Mouse (Mus musculus): ENCODE measurements around the gene Wwox.
A peak's percentile ranks its signal among the peaks of the same experiment; 100 is the strongest.

Gene Wwox

GRCm38 (mm10) chr8:115019661-115020060 lies 580.2 kb downstream of the Wwox start:
- no peak for ATAC-seq (ENCODE audit: low TSS enrichment)

- ATAC-seq (ENCODE audit: low TSS enrichment), result no peak
Measured at GRCm38 (mm10) chr8:115021731-115022130, 582.3 kb downstream of the Wwox start.

GRCm38 (mm10) chr8:115024062-115024461 lies 584.6 kb downstream of the Wwox start:
- no peak for ATAC-seq (ENCODE audit: low TSS enrichment)

GRCm38 (mm10) chr8:115025390-115026098 lies 586.1 kb downstream of the Wwox start:
- no peak for ATAC-seq (ENCODE audit: low TSS enrichment)

- ATAC-seq (ENCODE audit: low TSS enrichment), result no peak
Measured at GRCm38 (mm10) chr8:115026201-115026600, 586.7 kb downstream of the Wwox start.

- no peak for ATAC-seq (ENCODE audit: low TSS enrichment)
Measured at GRCm38 (mm10) chr8:115033194-115033593, 593.7 kb downstream of the Wwox start.

- ATAC-seq (ENCODE audit: low TSS enrichment), result no peak
Measured at GRCm38 (mm10) chr8:115036016-115036415, 596.6 kb downstream of the Wwox start.

GRCm38 (mm10) chr8:115038426-115038825 lies 599.0 kb downstream of the Wwox start:
- no peak for ATAC-seq (ENCODE audit: low TSS enrichment)

- ATAC-seq (ENCODE audit: low TSS enrichment), result no peak
Measured at GRCm38 (mm10) chr8:115045746-115046145, 606.3 kb downstream of the Wwox start.

GRCm38 (mm10) chr8:115046496-115046895 lies 607.0 kb downstream of the Wwox start:
- ATAC-seq (ENCODE audit: low TSS enrichment), result no peak

GRCm38 (mm10) chr8:115058193-115058835 lies 618.9 kb downstream of the Wwox start:
- no peak for ATAC-seq (ENCODE audit: low TSS enrichment)

GRCm38 (mm10) chr8:115063623-115064022 lies 624.2 kb downstream of the Wwox start:
- ATAC-seq (ENCODE audit: low TSS enrichment), result no peak

GRCm38 (mm10) chr8:115064691-115065090 lies 625.2 kb downstream of the Wwox start:
- no peak for ATAC-seq (ENCODE audit: low TSS enrichment)

GRCm38 (mm10) chr8:115065386-115065785 lies 625.9 kb downstream of the Wwox start:
- no peak for ATAC-seq (ENCODE audit: low TSS enrichment)

- ATAC-seq (ENCODE audit: low TSS enrichment), result no peak
Measured at GRCm38 (mm10) chr8:115066550-115067058, 627.1 kb downstream of the Wwox start.

- no peak for ATAC-seq (ENCODE audit: low TSS enrichment)
Measured at GRCm38 (mm10) chr8:115068723-115069122, 629.3 kb downstream of the Wwox start.

GRCm38 (mm10) chr8:115070225-115070624 lies 630.8 kb downstream of the Wwox start:
- no peak for ATAC-seq (ENCODE audit: low TSS enrichment)

- no peak for ATAC-seq (ENCODE audit: low TSS enrichment)
Measured at GRCm38 (mm10) chr8:115071231-115071630, 631.8 kb downstream of the Wwox start.

GRCm38 (mm10) chr8:115078296-115078695 lies 638.8 kb downstream of the Wwox start:
- ATAC-seq (ENCODE audit: low TSS enrichment), result no peak

GRCm38 (mm10) chr8:115081302-115082207 lies 642.1 kb downstream of the Wwox start:
- ATAC-seq (ENCODE audit: low TSS enrichment), result peak; percentile 97

GRCm38 (mm10) chr8:115088162-115088561 lies 648.7 kb downstream of the Wwox start:
- no peak for ATAC-seq (ENCODE audit: low TSS enrichment)

GRCm38 (mm10) chr8:115089744-115090143 lies 650.3 kb downstream of the Wwox start:
- no peak for ATAC-seq (ENCODE audit: low TSS enrichment)

Measured in frontal cortex, adult (tissue).